In genomic region chr5:75083591-75084392, GRCm38 (mm10) we compare ENCODE assay signal across 9 mouse cellular contexts. TPM values are rescaled to one million over a fixed set of nuclear protein-coding genes. Genes with fewer than 3 reads are reported as not detected.
DNase-seq lines count a peak whose midpoint lies in the region; ATAC-seq lines count a peak whose summit lies in the region.
"Had no signal": no experiment of that assay in that cellular context is flagged by ENCODE, and none has a peak within 500 bp of the region (broad histone marks: within the 10 kb centered on the region; RNA-seq: fewer than 3 reads in every experiment).

No protein-coding gene starts in this region.

- DNase-seq in kidney, adult 18-20 months = peak; percentile 16
- no peak for DNase-seq in kidney, adult 9 months
- DNase-seq in Muller cell, postnatal 12 days (ENCODE audit: inconsistent ontology term) = peak; percentile 40
- peak; percentile 42 for DNase-seq in embryonic facial prominence, embryonic 10.5 days (ENCODE audit: low spot score)
- no peak for DNase-seq in thymus, postnatal 10 days (ENCODE audit: low spot score in 2 of 2)
- no peak for DNase-seq in frontal cortex, adult 2 months (ENCODE audit: extremely low spot score in 1 of 2, low spot score in 1 of 2)
- DNase-seq in spleen, adult 12 weeks (ENCODE audit: low spot score) = no peak
- DNase-seq: right cerebral cortex, postnatal 25 days had no signal

- H3K36me3 ChIP-seq in embryonic facial prominence, embryonic 10.5 days (replicated peaks) = no peaks in the 10 kb centered on the region
- no peaks in the 10 kb centered on the region for H3K36me3 ChIP-seq in hindbrain, embryonic 16.5 days (ENCODE audit: control insufficient read depth, insufficient read depth, low read length)

- H3K27ac ChIP-seq in embryonic facial prominence, embryonic 10.5 days (replicated peaks) = no peak overlapping the region
- H3K27ac ChIP-seq in hindbrain, embryonic 16.5 days (ENCODE audit: low read depth, low read length) = no peak overlapping the region

- H3K4me3 ChIP-seq in embryonic facial prominence, embryonic 10.5 days = no peak overlapping the region
- H3K4me3 ChIP-seq in hindbrain, embryonic 16.5 days (ENCODE audit: low read length) = no peak overlapping the region

- no peak for ATAC-seq in hindbrain, embryonic 16.5 days

- WGBS in embryonic facial prominence, embryonic 10.5 days = 1% methylated on average over 27 of the region's 27 CpGs
- WGBS in hindbrain, embryonic 16.5 days = 1% methylated on average over 27 of the region's 27 CpGs

- peaks cover 100% of the 10 kb centered on the region for H3K27me3 ChIP-seq in embryonic facial prominence, embryonic 10.5 days (replicated peaks; ENCODE audit: low read depth, poor library complexity, severe bottlenecking)
- peaks cover 55% of the 10 kb centered on the region for H3K27me3 ChIP-seq in hindbrain, embryonic 16.5 days (replicated peaks; ENCODE audit: control insufficient read depth, insufficient read depth, low read length)

- no peaks in the 10 kb centered on the region for H3K9me3 ChIP-seq in embryonic facial prominence, embryonic 10.5 days
- H3K9me3 ChIP-seq in hindbrain, embryonic 16.5 days (ENCODE audit: control insufficient read depth, low read length) = no peaks in the 10 kb centered on the region

- no peak overlapping the region for H3K9ac ChIP-seq in hindbrain, embryonic 16.5 days (ENCODE audit: low read depth, low read length)

- H3K4me1 ChIP-seq in embryonic facial prominence, embryonic 10.5 days = peaks cover 30% of the 10 kb centered on the region
- peaks cover 4% of the 10 kb centered on the region for H3K4me1 ChIP-seq in hindbrain, embryonic 16.5 days (ENCODE audit: control insufficient read depth, insufficient read depth, low read depth, low read length)

- peak overlapping the region; percentile 31; the same call in 1 of the 2 replicates for H3K4me2 ChIP-seq in hindbrain, embryonic 16.5 days (ENCODE audit: low read length)

RNA-seq across cellular contexts. Expression of gene Gsx2, which starts 8.4 kb away (rescaled TPM):
- 0.84 and 1.3 TPM in 2 replicates for polyA plus RNA-seq in embryonic facial prominence, embryonic 10.5 days (2016; fragmentation: Nextera tagmentation; extraction: Ambion mirVana)
- 0.15 and 0.18 TPM in 2 replicates for polyA plus RNA-seq in hindbrain, embryonic 16.5 days (2015; fragmentation: Nextera tagmentation; extraction: Ambion mirVana)
- 0.23 and 0.48 TPM in 2 replicates for polyA plus RNA-seq in frontal cortex, adult 2 months (2012; rRNA removed)

RNA-seq across cellular contexts. Expression of gene Chic2, which starts 39.2 kb away (rescaled TPM):
- 36.2 and 40.3 TPM in 2 replicates for polyA plus RNA-seq in embryonic facial prominence, embryonic 10.5 days (2016; fragmentation: Nextera tagmentation; extraction: Ambion mirVana)
- polyA plus RNA-seq in hindbrain, embryonic 16.5 days (2015; fragmentation: Nextera tagmentation; extraction: Ambion mirVana) = 24.0 and 26.5 TPM in 2 replicates
- polyA plus RNA-seq in frontal cortex, adult 2 months (2012; rRNA removed) = 17.6 and 18.6 TPM in 2 replicates

Comparison
In these comparisons a context has a peak if more than half of its experiments do, and no peak if none do; other contexts are left out.
1. DNase-seq: peak in kidney, adult 18-20 months (single experiment), Muller cell, postnatal 12 days (single experiment) and embryonic facial prominence, embryonic 10.5 days (single experiment); none in kidney, adult 9 months (single experiment), thymus, postnatal 10 days (0 of 2), frontal cortex, adult 2 months (0 of 2) and spleen, adult 12 weeks (single experiment).